Mouse (Mus musculus): Measurements from ENCODE around the gene Slc22a23. TPM values are rescaled to one million over a fixed set of nuclear protein-coding genes. Genes with fewer than 3 reads are reported as not detected.
A peak's percentile ranks its signal among the peaks of the same experiment; 100 is the strongest.

Gene Slc22a23
- total RNA-seq, 2 experiments from 2014 or later = 11.3 to 14.9 TPM

DNA sequence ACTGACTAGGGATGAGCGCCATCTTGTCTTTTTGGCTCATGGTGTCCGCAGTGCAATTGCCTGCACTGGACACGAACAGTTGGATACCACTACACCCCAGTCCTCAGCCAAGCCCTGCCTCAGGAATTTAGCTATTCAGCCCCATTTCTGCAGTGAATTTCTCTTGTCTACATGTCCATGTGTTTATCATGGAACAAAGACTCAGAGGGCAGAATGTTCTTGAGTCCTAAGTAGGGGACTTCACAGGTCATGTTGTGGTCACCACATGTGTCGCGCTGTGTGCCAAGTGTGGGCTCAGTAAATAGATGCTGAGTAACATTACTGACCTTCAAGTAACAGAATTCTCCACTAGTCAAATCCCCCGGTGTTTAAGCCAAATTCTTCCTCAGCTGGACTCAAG, 109.9 kb downstream of the Slc22a23 start:
- DNase-seq = no peak

GRCm38 (mm10) chr13:34234439-34234838, 110.5 kb downstream of the Slc22a23 start:
- DNase-seq = no peak

DNA sequence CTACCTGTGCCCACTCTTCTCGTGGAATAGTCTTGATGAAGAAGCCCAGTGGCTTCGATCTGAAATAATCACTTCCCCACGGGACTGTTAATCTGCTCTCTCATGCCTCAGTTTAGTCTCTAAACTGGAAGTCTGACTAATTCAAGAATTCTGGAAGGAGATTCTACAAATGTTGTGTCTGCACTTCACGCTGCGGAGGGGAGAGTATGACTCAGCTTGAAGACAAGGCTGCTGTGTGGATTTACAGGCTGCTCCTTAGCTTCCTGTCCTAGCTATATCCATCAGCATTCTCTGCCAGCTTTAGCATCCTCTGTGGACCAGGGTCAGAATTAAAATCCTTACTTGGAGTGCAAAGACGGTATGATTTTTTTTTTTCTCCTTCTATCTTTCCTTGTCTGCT, 112.0 kb downstream of the Slc22a23 start:
- DNase-seq = no peak

DNA sequence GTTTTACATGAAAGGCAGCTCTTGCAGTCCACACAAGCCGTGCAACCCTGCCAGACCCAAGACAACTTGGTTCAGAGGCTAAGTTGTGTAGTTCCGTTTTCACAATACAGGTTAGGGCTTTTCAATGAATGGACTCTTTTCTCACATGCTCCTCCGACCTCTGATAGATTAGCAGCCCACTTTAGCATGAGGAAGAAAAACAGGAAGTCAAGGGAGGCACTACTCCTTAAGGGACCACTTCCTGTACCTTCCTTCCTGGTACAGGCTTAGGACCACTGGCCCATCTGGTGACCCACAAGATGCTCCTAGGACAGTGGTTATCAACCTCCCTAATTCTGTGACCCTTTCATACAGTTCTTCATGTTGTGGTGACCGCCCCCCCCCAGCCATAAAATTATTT, 116.1 kb downstream of the Slc22a23 start:
- no peak for DNase-seq

GRCm38 (mm10) chr13:34227720-34228661, 117.0 kb downstream of the Slc22a23 start:
- no peak for DNase-seq

DNA sequence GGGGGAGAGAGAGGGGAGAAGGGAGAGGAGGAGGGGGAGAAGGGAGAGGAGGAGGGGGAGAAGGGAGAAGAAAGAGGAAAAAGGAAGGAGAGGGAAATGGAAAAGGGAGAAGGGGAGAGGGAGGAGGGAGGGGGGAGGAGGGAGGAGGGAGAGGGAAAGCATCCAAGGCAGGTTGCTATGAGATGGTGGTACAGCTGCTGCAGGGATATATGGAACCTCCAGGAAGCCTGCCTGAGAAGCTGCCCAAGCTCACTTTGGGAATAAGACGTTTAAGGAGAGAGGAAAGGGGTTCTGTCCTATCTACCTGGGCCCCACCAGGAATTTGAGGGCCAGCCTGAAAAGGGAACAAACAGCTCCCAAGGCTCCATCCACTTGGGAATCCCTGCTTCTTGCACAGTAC, 118.0 kb downstream of the Slc22a23 start:
- DNase-seq = no peak

DNA sequence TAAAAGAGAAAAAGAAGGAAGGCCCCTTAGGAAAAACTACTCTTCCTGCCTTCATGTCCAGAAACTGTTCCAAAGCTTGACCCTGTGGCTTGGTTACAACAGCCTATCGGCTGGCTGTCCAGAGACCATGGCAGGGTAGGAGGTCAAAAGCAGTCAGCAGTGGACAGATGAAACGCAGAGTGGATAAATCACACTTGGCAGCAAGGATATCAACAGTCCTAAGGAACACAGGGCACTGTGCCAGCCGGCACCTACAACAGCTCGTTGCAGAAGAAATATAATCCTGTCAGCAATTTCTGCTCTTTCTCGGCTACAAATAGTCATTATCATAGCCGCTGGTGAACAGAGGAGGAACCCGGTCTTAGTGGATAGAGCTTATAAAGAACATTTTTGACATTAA, 122.0 kb downstream of the Slc22a23 start:
- DNase-seq = peak; percentile 21

DNA sequence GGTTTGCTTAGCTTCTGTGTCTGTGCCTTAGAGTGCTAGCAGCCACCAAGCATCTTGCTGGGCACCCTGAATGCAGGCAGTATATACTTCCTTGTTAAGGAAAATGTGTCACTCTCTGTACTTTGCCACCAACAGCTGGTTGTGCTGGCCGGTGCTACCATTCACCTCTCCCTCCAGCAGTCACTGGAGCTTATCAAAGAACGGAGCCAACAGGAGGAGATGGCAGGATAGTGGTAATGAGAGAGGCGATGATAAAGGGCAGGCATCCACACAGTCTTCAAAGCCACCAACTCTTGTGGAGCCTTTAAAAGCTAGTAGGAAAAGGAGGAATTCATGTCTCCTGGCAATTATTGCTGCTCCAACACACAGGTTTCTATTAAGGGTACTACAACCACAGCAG, 125.3 kb downstream of the Slc22a23 start:
- DNase-seq = no peak

GRCm38 (mm10) chr13:34218776-34219175, 126.2 kb downstream of the Slc22a23 start:
- no peak for DNase-seq

- no peak for DNase-seq
Observed at GRCm38 (mm10) chr13:34214855-34215254, 130.1 kb downstream of the Slc22a23 start.

DNA sequence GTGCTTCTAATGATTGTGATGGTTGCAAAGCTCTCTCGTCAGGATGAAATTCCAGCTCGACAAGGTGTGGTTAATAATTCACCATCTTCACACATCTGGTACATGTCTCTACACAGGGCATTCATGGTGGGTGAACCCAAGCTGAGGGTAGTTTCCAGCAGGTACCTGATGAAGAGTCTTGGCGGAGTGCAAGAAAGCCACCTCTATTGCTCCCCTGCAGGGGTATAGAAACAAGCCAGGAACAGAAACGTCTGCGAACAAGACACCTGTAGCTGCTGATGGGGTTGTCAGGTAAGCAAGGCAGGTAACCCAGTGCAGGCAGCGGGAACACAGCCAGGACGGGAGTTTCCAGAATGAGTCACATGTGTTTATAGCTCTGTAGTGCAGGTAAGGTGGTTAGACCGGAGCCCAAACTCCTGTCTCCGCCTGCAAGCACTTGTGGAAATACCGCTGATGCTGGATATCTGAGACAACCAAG, 132.2 kb downstream of the Slc22a23 start:
- no peak for DNase-seq

DNA sequence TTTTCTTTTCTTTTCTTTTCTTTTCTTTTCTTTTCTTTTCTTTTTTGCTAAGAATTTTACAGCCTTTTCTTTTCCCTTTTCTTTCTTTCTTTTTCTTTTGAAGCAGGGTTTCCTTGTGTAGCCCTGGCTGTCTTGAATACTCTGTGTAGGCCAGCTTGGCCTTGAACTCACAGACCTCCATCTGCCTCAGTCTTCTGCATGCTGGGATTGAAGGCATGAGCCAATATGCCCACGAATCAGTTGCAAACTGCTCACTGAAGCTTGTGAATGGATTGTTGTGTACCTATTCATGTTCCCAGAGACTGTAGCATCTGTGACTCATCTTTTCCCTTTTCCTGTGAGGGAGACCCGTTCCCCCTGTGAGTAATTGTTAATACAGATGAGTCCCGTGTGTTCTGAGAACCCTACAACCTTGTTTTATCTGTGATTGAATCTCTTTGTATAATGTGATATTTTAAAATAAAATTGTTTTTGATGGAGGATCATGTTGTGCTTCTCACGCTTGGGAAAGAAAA, 133.7 kb downstream of the Slc22a23 start:
- no peak for DNase-seq

DNA sequence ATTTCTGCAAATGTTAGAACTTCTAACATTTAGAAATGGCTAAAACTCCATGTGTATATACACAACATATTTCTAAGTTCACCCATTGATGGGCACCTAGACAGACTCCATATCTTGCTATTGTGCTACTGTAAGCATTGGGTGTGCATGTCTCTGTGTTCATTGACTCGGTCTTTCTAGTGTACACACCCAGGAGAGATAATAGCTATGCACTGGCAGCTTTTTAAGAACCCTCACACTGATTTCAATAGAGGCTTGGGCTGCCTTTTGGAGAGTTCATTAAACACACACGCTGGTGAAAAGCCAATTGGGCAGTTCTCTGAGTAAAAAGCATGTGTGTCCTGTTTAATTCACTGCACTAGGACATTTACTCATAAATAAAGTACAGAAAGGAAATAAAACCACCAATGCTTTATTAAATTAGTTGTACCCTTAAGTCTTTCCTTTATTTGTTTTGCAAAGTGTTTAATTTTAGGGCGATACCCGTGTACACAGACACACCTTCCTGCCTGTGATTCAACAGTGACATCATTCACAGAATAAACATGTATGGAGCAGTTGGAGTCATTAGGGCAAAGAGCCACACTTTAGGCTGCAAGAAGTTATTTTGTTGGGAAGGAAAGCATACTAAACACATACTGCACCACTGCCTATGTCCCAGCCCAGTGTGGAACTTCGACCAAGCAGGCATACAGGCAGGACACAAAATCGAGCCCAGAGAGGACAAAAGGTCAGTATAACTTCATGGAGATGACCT, 137.1 kb downstream of the Slc22a23 start:
- DNase-seq = no peak

DNA sequence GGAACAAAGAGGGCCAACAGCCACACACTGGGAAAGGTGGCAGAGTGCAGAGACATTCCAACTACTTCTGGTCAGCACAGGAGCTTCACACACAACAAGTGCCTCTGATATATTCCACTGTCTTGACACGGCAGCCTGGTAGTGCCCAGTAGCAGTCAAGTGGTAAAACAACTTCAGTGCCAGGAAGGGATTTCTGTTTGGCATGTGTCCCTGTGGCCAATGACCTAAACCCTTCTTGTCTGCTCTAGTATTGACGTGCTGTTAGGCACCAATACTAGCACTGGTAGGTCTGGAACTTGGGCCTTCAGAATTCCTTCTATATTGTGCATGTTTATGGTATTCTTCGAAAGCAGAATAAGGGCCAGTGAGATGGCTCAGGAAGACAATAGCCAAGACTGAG, 139.8 kb downstream of the Slc22a23 start:
- no peak for DNase-seq

- DNase-seq = no peak
Observed at GRCm38 (mm10) chr13:34195676-34196075, 149.3 kb downstream of the Slc22a23 start.

GRCm38 (mm10) chr13:34193384-34193783, 151.6 kb downstream of the Slc22a23 start:
- no peak for DNase-seq

DNA sequence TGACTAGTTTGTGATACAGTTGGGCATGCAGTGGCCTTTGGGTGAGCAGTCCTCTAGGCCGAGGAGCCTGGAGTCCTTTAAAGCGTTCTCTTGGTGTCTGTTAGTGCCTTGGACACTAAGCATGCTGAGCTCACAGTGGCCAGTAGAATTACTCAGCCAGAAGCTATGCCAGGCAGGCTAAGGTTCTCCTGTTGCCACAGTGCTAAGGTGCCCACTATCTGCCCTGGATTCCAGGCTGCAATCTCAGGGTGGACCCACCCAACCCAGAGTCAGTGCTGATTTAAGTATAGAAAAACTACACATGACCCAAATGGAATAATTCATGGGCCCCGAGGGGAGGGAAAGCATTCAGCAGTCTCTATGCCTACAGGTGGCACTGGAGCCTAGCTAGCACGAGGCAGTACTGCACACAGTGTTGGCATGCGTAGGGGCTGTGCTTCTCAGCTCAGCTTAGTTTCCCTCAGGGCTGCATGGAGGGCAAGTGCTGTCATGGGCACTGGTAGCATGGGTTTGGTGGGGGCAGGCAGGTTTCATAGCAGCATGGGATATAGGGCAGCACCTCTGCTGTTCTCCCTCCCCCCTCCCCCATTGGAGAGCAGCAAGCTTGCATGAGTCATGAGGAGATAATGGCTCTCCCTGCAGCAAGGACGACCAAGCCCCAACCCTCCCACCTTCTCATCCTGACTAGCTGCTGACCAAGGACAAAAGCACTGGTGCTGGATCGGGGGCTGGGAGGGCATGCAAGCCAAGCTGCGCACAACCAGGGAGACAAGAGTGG, 152.4 kb downstream of the Slc22a23 start:
- DNase-seq = no peak

DNA sequence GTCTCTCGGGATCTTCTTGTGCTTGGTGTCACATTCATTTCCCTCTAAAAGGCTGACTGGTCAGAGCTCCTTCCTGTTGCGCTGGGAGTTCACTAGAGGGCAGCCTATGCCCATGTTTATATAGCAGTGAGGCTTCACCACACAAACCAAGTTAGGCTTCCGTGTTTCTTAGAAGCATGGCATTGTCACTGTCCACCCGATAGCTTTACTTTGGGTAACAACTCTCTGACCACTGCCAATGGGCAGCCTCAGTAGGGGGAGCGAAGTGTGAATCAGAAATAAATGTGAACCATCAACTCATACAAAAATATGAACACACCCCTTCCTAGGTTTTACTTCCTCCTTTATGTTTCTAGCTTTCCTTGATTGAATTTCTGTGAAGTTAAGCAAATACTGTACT, 157.4 kb downstream of the Slc22a23 start:
- peak; percentile 39 for DNase-seq

- DNase-seq = no peak
Observed at GRCm38 (mm10) chr13:34185371-34185770, 159.6 kb downstream of the Slc22a23 start.

DNA sequence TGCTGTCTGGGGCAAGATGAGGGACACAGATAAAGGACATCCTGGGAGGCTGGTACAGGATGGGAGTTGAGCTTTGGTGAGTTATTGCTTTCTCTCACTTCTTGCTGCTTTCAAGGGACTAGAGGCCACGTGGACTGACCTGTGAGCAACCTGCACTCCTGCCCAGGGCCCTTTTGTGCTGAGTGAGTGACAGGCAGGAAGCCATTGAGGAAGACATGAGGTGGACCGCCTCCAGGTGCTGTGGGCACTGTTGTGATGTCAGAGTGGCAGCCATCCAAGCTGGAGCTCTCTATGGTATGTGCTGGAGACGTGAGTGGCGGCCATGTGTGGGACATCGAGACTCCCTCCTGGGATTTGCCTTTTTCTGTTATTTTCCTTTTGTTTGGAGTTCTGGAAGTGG, 163.4 kb downstream of the Slc22a23 start:
- DNase-seq = no peak

GRCm38 (mm10) chr13:34174025-34174424, 171.0 kb downstream of the Slc22a23 start:
- no peak for DNase-seq

DNA sequence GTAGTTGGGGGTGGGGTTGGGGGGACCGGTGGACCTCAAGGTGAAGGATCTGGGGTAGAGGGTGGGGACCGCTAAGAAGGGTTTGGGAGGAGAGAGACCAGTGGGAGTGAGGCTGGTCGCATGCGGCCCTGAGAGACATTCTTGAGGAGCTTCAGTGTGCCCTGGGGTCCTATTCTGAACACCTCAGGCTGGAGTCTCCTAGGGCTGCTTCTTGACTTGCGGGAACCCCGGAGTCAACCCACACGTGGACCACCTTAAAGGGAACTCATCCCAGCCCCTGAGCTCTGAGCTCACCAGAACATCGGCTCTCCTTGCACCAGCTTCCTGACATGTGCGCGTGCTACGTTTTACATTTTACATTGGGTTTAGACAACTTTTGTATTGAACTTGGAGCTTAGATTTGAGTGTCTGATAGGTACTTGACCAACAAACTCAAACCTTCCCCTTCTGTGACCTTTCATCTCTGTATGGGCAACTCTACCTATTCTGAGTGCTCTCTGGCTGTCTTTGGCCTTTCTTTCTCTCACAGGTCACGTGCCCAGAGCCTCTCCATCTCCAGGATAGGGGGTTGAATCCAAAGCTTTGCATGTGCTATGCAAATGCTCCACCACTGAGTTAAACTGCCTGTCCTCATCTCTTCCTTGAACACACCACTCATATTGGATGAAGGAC, 181.5 kb downstream of the Slc22a23 start:
- DNase-seq = no peak

All from gastrocnemius, postnatal 25 days (tissue).